Mouse (Mus musculus): ENCODE results near the gene Stk35.

- TF ChIP-seq CTCF (IDR thresholded peaks at IDR 0.05; ENCODE audit: extremely low read depth, insufficient read depth, insufficient read length, insufficient replicate concordance) (no peak), POLR2A (IDR thresholded peaks at IDR 0.05; ENCODE audit: low read depth, low read length) (no peak)
Observed at GRCm38 (mm10) chr2:129838321-129838720, 38.0 kb downstream of the Stk35 start.

Measured in spleen, adult 2 months (tissue).